Mouse (Mus musculus) heart, embryonic 10.5 days (tissue): ENCODE measurements at regions not wholly inside any gene's neighbourhood (a gene's known extent, or its start where the extent isn't known, plus 50 kb on each side); places are given as distances from the start of the nearest gene placed in this dataset.

Experiments
- DNase-seq: peaks from one replicate; pipeline ENCODE4 v3.0.0-alpha.2; 2017; ENCODE audit warnings: low spot score
- H3K27ac ChIP-seq: fragments of 300-500 bp; sonication (generic); 2 replicates; pipeline ENCODE4 v1.5.1; 2016; ENCODE audit warnings: mild to moderate bottlenecking
- H3K27me3 ChIP-seq: fragments of 300-500 bp; sonication (generic); 2 replicates; pipeline ENCODE4 v1.6.1; 2016; ENCODE audit warnings: mild to moderate bottlenecking; ENCODE audit not compliant: poor library complexity, insufficient read depth, severe bottlenecking
- H3K36me3 ChIP-seq: fragments of 300-500 bp; sonication (generic); 2 replicates; pipeline ENCODE4 v1.6.1; 2016; ENCODE audit warnings: mild to moderate bottlenecking, moderate library complexity
- H3K4me1 ChIP-seq: fragments of 300-500 bp; sonication (generic); 2 replicates; pipeline ENCODE4 v1.6.1; 2016; ENCODE audit warnings: mild to moderate bottlenecking
- H3K4me3 ChIP-seq: fragments of 300-500 bp; sonication (generic); 2 replicates; pipeline ENCODE4 v1.5.1; 2016; ENCODE audit warnings: mild to moderate bottlenecking, moderate library complexity
- H3K9me3 ChIP-seq: fragments of 300-500 bp; sonication (generic); 2 replicates; pipeline ENCODE4 v1.6.1; 2016; ENCODE audit warnings: mild to moderate bottlenecking, moderate library complexity
- WGBS: fragments of 180-500 bp; shearing (Covaris S2); methylation state at CpG from one replicate; pipeline ENCODE4 v1.1.7; 2016; 5-methylcytosine and 5-hydroxymethylcytosine counted together

DNA sequence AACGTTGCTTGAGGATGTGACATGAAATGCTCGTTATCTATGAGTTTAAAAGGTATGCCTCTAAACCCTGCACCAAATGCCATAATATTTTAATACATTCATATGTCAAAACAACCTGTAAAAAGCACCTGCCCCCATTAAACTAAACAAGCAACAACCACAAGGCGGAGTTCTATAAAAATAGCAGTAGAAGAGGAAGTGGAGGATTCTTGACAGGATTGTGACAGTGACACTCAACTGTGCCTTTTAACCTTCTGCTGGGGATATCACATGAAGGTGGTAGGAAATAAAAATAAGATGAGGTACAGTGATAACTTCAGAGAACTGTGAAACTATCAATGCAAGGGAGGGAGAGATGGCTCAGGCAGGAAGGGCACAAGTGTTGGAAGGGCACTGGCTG, 58.6 kb upstream of the Dbx2 start:
- DNase-seq: no peak
- no peaks in the 10 kb centered on the region for H3K4me1 ChIP-seq
- no peak overlapping the region for H3K4me3 ChIP-seq
- no peaks in the 10 kb centered on the region for H3K9me3 ChIP-seq
- WGBS: 77% methylated on average over 3 of the region's 3 CpGs
- no peak overlapping the region for H3K27ac ChIP-seq
- no peaks in the 10 kb centered on the region for H3K27me3 ChIP-seq
- H3K36me3 ChIP-seq: no peaks in the 10 kb centered on the region

DNA sequence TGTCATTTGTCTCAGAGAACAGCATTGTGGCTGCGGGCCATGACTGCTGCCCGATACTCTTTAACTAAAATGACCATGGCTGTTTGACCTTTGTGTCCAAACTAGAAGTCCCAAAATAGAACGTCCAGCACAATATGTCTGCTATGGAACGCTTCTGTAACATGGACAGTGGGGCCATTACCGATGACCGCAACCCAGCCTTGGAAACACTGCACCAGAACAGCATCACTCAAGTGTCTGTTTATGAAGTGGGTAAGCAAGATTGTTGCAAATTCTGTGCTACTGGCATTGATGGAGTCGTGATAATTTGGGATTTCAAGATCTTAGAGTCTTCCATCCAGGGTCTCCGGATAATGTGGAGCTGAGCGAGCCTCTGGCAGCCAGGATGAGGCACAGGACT, 60.2 kb upstream of the Dbx2 start:
- Histone ChIP-seq H3K27me3 (no peaks in the 10 kb centered on the region), H3K9me3 (no peaks in the 10 kb centered on the region), H3K4me3 (no peak overlapping the region), H3K36me3 (no peaks in the 10 kb centered on the region), H3K4me1 (no peaks in the 10 kb centered on the region), H3K27ac (no peak overlapping the region)
- DNase-seq: no peak
- WGBS: 82% methylated on average over 9 of the region's 9 CpGs

DNA sequence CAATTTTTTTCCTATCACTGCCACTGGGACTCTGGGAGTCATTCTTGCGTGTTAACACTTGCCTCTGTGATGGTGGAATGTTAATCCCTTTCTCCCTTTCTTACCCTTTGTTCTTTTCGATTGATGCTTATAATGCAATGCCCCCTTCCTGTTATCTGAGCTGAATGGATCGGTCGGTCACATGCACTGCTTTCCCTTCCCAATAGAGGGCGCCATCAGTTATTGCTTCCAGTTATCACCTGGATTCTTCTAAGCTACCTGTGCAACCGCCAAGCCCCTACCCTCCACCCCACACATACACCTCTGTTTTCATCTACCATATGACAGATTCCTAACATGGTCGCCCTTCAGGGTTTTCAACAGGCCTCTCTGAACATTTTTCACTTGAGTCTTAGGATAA, 66.9 kb upstream of the Ano6 start:
- Histone ChIP-seq H3K9me3 (no peaks in the 10 kb centered on the region), H3K27ac (no peak overlapping the region)
- 37% methylated on average over 7 of the region's 7 CpGs for WGBS

DNA sequence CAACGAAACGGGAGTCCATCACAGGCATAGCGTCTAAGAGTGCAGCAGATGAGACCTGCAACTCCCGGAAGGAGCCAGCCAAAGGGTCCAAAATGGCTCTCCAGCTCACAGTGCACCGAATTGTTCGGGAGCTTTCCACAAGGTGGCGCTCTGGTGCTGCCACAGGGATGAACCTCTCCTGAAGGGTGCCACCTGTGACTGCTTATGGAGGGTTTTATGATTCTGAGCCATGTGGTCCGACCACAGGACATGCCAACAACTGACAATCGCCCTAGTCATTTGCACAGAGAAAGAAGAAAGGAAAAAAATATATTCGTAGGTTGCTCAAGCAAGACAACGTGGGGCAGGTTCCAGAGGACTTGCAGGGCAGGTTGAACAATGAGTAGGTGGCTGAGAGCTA, 64.8 kb upstream of the Ano6 start:
- Histone ChIP-seq H3K27ac (no peak overlapping the region), H3K27me3 (no peaks in the 10 kb centered on the region), H3K4me3 (no peak overlapping the region), H3K4me1 (no peaks in the 10 kb centered on the region), H3K9me3 (no peaks in the 10 kb centered on the region), H3K36me3 (no peaks in the 10 kb centered on the region)
- WGBS: 39% methylated on average over 11 of the region's 11 CpGs
- peak; percentile 82 for DNase-seq

More for the DNA sequence above, 66.9 kb upstream of the Ano6 start:
- DNase-seq: no peak
- Histone ChIP-seq H3K36me3 (no peaks in the 10 kb centered on the region), H3K4me3 (no peak overlapping the region), H3K4me1 (no peaks in the 10 kb centered on the region), H3K27me3 (no peaks in the 10 kb centered on the region)

- H3K36me3 ChIP-seq: no peaks in the 10 kb centered on the region
- 77% methylated on average over 13 of the region's 13 CpGs for WGBS
- no peak for DNase-seq
- H3K4me1 ChIP-seq: no peaks in the 10 kb centered on the region
- no peaks in the 10 kb centered on the region for H3K27me3 ChIP-seq
- no peaks in the 10 kb centered on the region for H3K9me3 ChIP-seq
- H3K4me3 ChIP-seq: no peak overlapping the region
- H3K27ac ChIP-seq: no peak overlapping the region
Measured at GRCm38 (mm10) chr15:95726516-95726915, 64.1 kb upstream of the Ano6 start.

DNA sequence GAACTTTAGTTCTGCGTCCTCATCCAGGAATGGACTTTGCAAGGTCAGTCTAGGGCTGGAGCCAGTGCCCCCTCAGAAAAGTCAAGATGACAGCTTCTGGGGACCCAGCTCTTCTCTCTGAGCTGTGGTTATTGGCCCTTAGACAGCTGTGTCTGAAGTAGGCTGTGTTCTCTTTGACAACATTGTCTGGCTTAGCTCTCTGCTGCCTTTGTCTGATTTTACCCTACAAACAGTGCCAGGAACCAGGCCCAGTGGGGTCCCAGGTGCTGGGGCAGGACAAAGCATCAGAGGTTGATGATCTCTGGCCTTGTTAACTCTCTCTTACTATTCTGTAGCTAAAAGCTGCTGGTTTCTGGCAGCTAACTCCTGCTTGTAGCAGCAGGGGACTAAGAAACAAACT, 54.9 kb upstream of the Ano6 start:
- Histone ChIP-seq H3K27ac (no peak overlapping the region), H3K27me3 (no peaks in the 10 kb centered on the region), H3K9me3 (no peaks in the 10 kb centered on the region), H3K4me1 (no peaks in the 10 kb centered on the region), H3K36me3 (no peaks in the 10 kb centered on the region), H3K4me3 (no peak overlapping the region)
- no peak for DNase-seq
- 66% methylated on average over 1 of the region's 1 CpGs for WGBS
